Mouse (Mus musculus) lung, adult 2 months (tissue): ENCODE measurements around the gene Eif5a2. TPM values are rescaled to one million over a fixed set of nuclear protein-coding genes. Genes with fewer than 3 reads are reported as not detected.
"Not testable (repeated sequence)": the region's sequence is repeated elsewhere in the genome, so short reads cannot be mapped to it uniquely, and the experiment has no call there.

Source experiments
- DNase-seq: peaks from one replicate; pipeline ENCODE4 v3.0.0; 2022
- H3K4me1 ChIP-seq: fragments of 200-500 bp; 2 replicates; pipeline ENCODE4 v1.6.1; 2011; ENCODE audit warnings: low read length; ENCODE audit not compliant: control insufficient read depth, insufficient read depth
- H3K4me3 ChIP-seq: fragments of 200-500 bp; replicated peaks from 2 replicates; pipeline ENCODE3; 2011; ENCODE audit warnings: low read depth, mild to moderate bottlenecking, control low read depth, low read length; ENCODE audit errors: extremely low read depth
- CTCF ChIP-seq: fragments of 200-500 bp; IDR thresholded peaks from 2 replicates; pipeline ENCODE4 v1.5.1; 2011; ENCODE audit warnings: mild to moderate bottlenecking, low read length, control low read depth; ENCODE audit not compliant: insufficient read depth
- POLR2A ChIP-seq: fragments of 200-500 bp; IDR thresholded peaks from 2 replicates; pipeline ENCODE4 v1.6.1; 2011; ENCODE audit warnings: low read depth, mild to moderate bottlenecking, control low read depth, low read length, borderline replicate concordance; ENCODE audit errors: extremely low read depth
- WGBS: fragments of 180-500 bp; shearing (Covaris S2); methylation state at CpG from one replicate; pipeline ENCODE4 v1.1.7; 2018; 5-methylcytosine and 5-hydroxymethylcytosine counted together
- polyA plus RNA-seq: library from polyadenylated mRNA; depleted of rRNA; stranded (reverse); fragments of >200 nt; gene quantifications from 2 replicates; pipeline ENCODE4 v1.2.3, GENCODE M21; 2012

The Eif5a2 gene
- polyA plus RNA-seq, 1 experiment: 2.0 TPM

GRCm38 (mm10) chr3:28766935-28767334, 14.1 kb upstream of the Eif5a2 start:
- 68% methylated on average over 4 of the region's 4 CpGs for WGBS
- peak; percentile 11 for DNase-seq
- TF ChIP-seq POLR2A (no peak), CTCF (no peak)
- H3K4me3 ChIP-seq: no peak overlapping the region
- H3K4me1 ChIP-seq: no peaks in the 10 kb centered on the region

DNA sequence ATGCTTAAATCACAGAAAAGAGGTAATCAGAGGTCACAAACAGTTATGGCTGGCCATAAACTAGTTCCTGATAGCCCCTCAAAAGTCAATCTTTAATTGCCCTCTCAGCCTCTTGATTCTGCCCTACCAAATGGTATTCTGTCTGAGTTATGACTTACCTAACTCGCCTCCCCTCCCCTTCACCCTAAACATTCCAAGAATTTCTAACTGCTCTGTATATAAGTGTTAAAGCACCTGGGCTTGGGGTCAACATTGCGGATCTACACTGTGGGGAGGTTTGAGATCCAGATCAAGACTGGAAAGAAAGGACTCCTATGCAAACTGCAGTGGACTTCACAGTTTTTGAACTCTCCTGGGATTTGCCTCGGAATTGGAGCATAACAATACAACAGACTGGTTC, 12.9 kb upstream of the Eif5a2 start:
- Histone ChIP-seq H3K4me1 (no peaks in the 10 kb centered on the region), H3K4me3 (no peak overlapping the region)
- TF ChIP-seq CTCF (no peak), POLR2A (no peak)
- 81% methylated on average over 3 of the region's 3 CpGs for WGBS
- no peak for DNase-seq

DNA sequence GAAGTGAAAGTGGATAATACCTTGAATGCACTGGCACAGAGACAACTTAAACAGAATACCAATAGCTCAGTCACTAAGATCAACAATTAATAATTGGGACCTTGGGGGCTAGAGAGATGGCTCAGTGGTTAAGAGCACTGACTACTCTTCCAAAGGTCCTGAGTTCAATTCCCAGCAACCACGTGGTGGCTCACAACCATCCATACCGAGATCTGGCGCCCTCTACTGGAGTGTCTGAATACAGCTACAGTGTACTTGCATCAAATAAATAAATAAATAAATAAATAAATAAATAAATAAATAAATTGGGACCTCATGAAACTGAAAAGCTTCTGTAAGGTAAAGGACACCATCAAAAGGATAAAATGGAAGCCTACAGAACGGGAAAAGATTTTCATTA, 8.2 kb upstream of the Eif5a2 start:
- DNase-seq, H3K4me3 ChIP-seq, H3K4me1 ChIP-seq: not testable (repeated sequence)
- WGBS: 72% methylated on average over 4 of the region's 4 CpGs

- WGBS: 85% methylated on average over 7 of the region's 7 CpGs
- no peak for DNase-seq
- no peaks in the 10 kb centered on the region for H3K4me1 ChIP-seq
- TF ChIP-seq POLR2A: no peak
- no peak for TF ChIP-seq CTCF
- H3K4me3 ChIP-seq: no peak overlapping the region
Measured at GRCm38 (mm10) chr3:28775361-28775760, 5.7 kb upstream of the Eif5a2 start.

DNA sequence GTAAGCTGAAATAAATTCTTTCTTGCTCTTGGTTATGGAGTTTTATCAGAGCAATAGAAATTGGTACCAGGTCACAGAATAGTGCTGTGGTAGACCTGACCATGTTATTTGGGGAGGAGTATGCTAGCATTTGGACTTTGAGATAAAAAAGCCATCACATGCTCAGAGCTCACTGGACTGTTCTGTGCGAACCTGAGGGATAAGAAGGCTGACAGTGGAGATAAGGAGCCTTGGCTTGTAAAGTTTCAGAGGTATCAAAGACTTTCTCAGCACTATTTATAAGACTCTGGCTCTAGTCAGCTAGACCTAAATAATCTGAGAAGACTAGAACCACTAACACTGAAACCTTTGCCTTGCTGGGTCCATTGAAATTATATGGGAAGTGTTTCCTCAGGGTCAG, 5.1 kb upstream of the Eif5a2 start:
- Histone ChIP-seq H3K4me1 (no peaks in the 10 kb centered on the region), H3K4me3 (no peak overlapping the region)
- TF ChIP-seq CTCF (no peak), POLR2A (no peak)
- WGBS: 82% methylated on average over 1 of the region's 1 CpGs
- DNase-seq: no peak

DNA sequence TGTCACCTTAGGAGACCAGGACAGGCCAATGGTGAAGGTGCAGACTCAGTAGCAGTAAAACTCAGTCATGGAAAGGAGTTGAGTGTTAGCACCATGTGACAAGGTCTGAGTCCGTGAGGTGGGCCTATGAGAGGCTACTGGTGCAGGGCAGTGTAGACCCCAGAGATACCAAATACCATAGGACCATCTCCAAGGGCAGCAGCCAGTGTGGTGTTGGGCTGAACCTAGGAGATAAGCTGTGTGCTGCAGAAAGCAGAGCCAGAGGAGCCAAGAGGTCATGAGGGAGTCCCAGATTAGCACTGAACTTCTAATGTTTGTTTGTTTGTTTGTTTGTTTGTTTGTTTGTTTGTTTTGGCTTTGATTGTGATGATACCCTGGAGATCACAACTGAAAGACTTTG, 4.6 kb upstream of the Eif5a2 start:
- Histone ChIP-seq H3K4me3 (no peak overlapping the region), H3K4me1 (no peaks in the 10 kb centered on the region)
- 82% methylated on average over 1 of the region's 1 CpGs for WGBS
- DNase-seq: no peak
- TF ChIP-seq CTCF (no peak), POLR2A (no peak)

GRCm38 (mm10) chr3:28780511-28780910, 565 bp upstream of the Eif5a2 start:
- Histone ChIP-seq H3K4me1 (peaks cover 3% of the 10 kb centered on the region; the same call in 1 of the 2 replicates), H3K4me3 (no peak overlapping the region)
- no peak for DNase-seq
- WGBS: 61% methylated on average over 9 of the region's 9 CpGs
- TF ChIP-seq CTCF: no peak

DNA sequence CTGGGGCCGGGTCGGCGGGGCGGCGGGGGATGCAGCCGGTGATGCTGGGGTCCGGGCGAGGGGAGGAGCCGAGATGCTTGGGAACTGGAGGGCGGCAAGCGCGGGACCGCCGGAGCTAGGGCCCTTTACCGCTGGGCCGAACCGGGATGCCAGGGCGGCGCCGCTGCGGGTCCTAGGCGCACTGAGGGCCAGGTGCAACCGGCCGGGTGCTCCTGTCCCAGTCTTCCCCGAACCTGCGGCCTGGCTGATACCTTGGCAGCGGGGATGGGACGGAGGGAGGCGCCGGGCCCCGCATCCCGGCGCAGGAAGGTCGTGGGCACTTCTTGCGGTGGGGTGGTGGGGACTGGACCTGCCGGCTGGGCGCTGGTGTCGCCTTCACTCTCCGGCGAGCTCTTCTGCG, 346 bp downstream of the Eif5a2 start:
- no peak for DNase-seq
- TF ChIP-seq POLR2A (no peak), CTCF (no peak)
- 1% methylated on average over 40 of the region's 41 CpGs for WGBS
- H3K4me1 ChIP-seq: peaks cover 3% of the 10 kb centered on the region; the same call in 1 of the 2 replicates
- peak overlapping the region; percentile 48 for H3K4me3 ChIP-seq

DNA sequence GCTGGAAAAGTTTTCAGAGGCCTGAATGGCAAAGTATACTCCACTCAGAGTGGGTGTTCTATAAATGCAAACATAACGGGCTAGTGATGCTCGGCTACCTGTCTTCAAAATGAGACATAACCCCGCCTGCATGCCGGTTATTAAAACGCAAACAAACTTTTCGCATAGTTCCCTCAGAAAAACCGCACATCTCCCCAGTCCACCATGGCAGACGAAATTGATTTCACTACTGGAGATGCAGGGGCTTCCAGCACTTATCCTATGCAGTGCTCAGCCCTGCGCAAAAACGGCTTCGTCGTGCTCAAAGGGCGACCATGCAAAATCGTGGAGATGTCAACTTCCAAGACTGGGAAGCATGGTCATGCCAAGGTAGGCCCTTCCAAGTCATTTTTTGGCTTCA, 772 bp downstream of the Eif5a2 start:
- no peak for TF ChIP-seq POLR2A
- TF ChIP-seq CTCF: no peak
- Histone ChIP-seq H3K4me1 (peaks cover 3% of the 10 kb centered on the region; the same call in 1 of the 2 replicates), H3K4me3 (peak overlapping the region; percentile 48)
- DNase-seq: no peak
- 33% methylated on average over 14 of the region's 14 CpGs for WGBS

DNA sequence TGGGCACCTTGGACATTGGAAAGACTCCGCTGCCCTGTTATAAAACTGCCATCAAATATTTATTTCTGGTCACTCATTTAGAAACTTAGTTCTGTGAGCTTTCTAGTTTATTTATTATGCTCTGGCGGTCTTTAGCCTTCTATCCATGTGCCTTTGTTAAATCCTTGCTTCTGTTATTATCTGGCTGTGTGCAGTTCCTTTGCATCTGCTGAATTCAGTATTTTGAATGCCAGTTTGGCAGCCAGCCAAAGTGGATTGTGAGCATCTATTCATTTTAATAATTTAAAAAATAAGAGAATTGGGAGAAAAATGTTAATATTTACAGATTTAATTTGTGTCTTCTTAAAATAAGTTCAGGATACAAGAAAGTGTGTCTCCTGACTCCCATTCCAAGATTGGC, 3.1 kb downstream of the Eif5a2 start:
- Histone ChIP-seq H3K4me1 (peaks cover 3% of the 10 kb centered on the region; the same call in 1 of the 2 replicates), H3K4me3 (no peak overlapping the region)
- TF ChIP-seq CTCF: no peak
- no peak for TF ChIP-seq POLR2A
- 89% methylated on average over 2 of the region's 2 CpGs for WGBS
- DNase-seq: no peak

DNA sequence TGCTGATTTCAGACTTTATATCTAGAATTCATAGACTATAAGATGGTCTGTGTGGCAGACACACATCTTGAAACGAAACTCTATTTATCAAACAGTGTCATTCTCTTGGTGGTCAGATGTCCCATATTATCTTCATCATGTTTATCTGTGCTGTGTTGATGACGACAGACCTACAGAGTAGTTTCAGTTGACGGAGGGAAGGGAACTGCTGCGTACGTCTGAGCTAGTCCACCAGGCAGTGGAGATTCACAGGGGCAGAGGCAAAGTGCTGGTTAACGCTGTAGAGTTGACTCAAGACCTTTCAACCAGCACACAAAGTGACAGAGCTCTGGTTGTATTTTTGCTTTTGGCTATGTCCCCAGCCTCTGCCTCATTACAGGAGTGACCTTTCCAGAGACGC, 13.8 kb downstream of the Eif5a2 start:
- 82% methylated on average over 7 of the region's 7 CpGs for WGBS
- no peak for TF ChIP-seq POLR2A
- no peaks in the 10 kb centered on the region for H3K4me1 ChIP-seq
- H3K4me3 ChIP-seq: no peak overlapping the region
- no peak for DNase-seq
